Mouse (Mus musculus): ENCODE results near the gene Ttc12. TPM values are rescaled to one million over a fixed set of nuclear protein-coding genes. Genes with fewer than 3 reads are reported as not detected.

The Ttc12 gene
- polyA plus RNA-seq (2016; fragmentation: Nextera tagmentation; extraction: Ambion mirVana): 2.0 and 2.7 TPM in 2 replicates

DNA sequence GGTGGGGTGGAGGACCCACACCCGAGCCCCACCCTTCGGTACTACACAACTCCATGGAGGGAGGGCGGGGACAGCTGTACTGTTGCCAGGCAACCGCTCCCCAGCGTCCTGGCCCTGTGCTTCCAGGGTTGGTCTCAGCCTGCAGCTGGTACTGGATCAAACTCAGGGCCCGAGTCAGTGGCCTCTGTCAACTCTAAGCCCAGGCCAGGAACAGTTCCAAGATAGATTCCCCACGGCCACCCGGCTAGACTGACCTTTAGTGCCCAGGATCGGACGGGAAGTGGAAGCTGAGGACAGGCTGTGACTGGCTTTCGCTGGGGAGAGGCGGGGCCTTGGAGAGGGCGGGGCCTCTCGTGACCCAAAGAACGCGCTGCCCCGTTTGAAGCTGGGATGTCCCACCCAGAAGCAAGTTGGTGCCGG lies at the start of gene Ttc12:
Gene Ttc12, minus strand, starts transcription at position 334 of the 420 bp plus-strand sequence.
- DNase-seq (ENCODE audit: low spot score): peak; percentile 92
- H3K9me3 ChIP-seq: no peaks in the 10 kb centered on the region
- H3K4me1 ChIP-seq: peaks cover 10% of the 10 kb centered on the region; the same call in 1 of the 2 replicates
- H3K4me3 ChIP-seq: peak within 1 kb of the TSS; percentile 66
- H3K27me3 ChIP-seq (ENCODE audit: insufficient read depth, poor library complexity, severe bottlenecking): no peaks in the 10 kb centered on the region
- H3K27ac ChIP-seq: peak within 1 kb of the TSS; percentile 72
- under 1% methylated on average over 18 of the region's 18 CpGs for WGBS
- no peaks in the 10 kb centered on the region for H3K36me3 ChIP-seq

DNA sequence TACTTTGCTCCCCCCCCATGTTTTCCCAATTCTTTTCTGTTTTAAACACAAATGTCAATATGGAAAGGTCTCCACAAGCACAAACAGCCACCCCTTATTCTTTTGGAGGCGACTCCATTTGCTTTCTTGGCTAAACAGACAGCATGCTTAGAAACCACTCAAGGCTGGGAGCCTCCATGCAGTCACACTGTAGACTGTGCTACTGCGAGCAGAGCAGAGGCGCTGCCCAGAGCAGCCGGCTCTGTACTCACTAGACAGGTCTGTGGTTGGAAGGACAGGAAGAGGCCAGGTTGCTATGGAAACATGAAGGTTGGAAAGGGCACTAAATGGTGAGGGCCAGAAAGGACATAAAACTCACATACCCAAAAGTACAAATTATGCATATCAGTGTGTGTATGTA lies 48.9 kb upstream of the Ttc12 start:
- 48% methylated on average over 4 of the region's 4 CpGs for WGBS
- no peaks in the 10 kb centered on the region for H3K27me3 ChIP-seq (ENCODE audit: insufficient read depth, poor library complexity, severe bottlenecking)
- H3K4me1 ChIP-seq: peaks cover 24% of the 10 kb centered on the region
- no peak overlapping the region for H3K4me3 ChIP-seq
- no peaks in the 10 kb centered on the region for H3K9me3 ChIP-seq
- DNase-seq (ENCODE audit: low spot score): no peak
- no peaks in the 10 kb centered on the region for H3K36me3 ChIP-seq
- no peak overlapping the region for H3K27ac ChIP-seq

DNA sequence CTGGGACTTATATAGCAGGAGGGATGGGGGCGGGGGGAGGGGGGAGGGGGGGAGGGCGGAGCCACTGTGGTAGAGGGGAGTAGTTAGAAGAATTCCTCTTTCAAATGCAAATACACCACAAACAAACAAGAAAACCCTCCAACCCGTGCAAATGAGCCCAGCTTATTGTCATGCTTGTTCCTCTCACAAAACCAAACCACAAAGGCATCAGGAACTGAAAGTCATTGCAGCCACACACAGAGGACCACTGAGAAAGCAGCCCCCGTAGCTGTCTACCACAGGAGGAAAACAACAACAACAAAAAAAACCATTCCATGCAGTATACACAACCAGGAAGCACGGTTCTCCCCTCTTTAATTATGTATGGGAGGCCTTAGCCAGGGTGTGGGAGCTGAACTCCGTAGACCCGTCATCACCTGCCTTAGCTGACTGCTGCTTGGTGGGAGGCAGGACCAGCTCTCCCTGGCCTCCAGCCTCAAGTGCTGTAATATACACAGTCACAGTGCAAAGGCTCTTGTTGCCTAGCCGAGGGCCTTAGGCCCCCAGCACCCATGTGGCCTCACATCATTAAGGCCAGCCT lies 48.0 kb upstream of the Ttc12 start:
- no peak overlapping the region for H3K4me3 ChIP-seq
- H3K36me3 ChIP-seq: no peaks in the 10 kb centered on the region
- no peak overlapping the region; the same call in 1 of the 2 replicates for H3K27ac ChIP-seq
- no peaks in the 10 kb centered on the region for H3K27me3 ChIP-seq (ENCODE audit: insufficient read depth, poor library complexity, severe bottlenecking)
- H3K4me1 ChIP-seq: peaks cover 24% of the 10 kb centered on the region
- no peak for DNase-seq (ENCODE audit: low spot score)
- WGBS: 27% methylated on average over 7 of the region's 8 CpGs
- H3K9me3 ChIP-seq: no peaks in the 10 kb centered on the region

DNA sequence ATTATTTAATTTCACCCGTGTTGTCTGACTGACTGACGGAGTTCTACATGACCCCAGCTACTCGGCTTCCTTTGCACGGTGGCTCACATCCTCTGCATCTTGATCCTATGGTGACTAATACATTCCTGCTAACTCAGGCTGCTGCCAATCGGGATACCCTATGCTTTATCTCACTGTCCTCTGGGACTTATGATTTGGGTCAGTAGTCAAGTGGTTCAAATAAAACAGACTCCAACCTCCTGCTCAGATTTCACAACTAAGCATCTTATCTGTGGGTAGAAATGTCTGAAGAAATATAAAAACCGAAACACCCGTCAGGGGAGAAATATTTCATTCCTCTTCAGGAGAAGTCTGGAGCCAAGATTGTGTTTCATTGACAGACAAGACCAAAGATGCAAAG lies 47.4 kb upstream of the Ttc12 start:
- no peak for DNase-seq (ENCODE audit: low spot score)
- H3K4me1 ChIP-seq: peaks cover 24% of the 10 kb centered on the region
- WGBS: 56% methylated on average over 7 of the region's 7 CpGs

DNA sequence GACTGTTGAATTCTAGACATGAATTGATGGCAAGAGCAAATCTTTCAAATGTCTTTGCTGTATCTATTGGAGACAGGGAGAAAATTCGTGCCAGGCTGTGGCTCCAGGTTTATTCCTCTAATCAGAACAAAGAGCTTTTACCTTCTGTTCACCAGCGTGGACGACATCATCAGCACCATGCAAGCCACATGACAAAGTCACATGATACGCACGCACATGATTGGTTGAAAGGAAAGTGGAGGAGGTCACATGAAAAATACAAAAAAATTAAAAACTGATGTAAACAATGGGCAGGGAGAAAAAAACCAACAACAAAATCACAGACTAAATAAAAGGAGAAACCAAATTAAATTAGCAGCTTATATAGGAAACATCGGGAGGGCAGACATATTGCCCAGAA lies 45.8 kb upstream of the Ttc12 start:
- Histone ChIP-seq H3K4me3 (no peak overlapping the region), H3K9me3 (no peaks in the 10 kb centered on the region), H3K27me3 (ENCODE audit: insufficient read depth, poor library complexity, severe bottlenecking) (no peaks in the 10 kb centered on the region), H3K36me3 (no peaks in the 10 kb centered on the region), H3K27ac (no peak overlapping the region), H3K4me1 (peaks cover 29% of the 10 kb centered on the region)
- DNase-seq (ENCODE audit: low spot score): no peak
- 84% methylated on average over 6 of the region's 6 CpGs for WGBS

More for the DNA sequence above, 47.4 kb upstream of the Ttc12 start:
- Histone ChIP-seq H3K36me3 (no peaks in the 10 kb centered on the region), H3K27me3 (ENCODE audit: insufficient read depth, poor library complexity, severe bottlenecking) (no peaks in the 10 kb centered on the region), H3K27ac (no peak overlapping the region), H3K4me3 (no peak overlapping the region), H3K9me3 (no peaks in the 10 kb centered on the region)

DNA sequence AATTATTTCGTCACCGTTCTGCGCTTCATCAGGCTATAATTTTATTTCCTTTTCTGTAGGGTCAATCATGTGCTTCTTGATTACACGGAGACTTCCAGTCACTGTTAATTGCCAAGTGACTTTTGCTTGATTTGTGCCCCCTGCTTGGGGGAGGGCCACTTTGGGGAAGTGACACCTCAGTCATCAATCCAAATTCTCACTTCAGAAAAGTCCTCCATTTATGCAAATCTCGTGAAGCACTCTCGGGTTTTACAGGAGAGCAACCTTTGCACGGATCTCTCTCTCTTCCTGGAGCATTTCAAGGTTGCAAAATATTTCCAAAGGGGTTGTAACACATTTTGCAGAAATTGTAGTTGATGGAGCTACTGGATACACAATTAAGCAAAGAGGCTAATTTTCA lies 45.2 kb upstream of the Ttc12 start:
- Histone ChIP-seq H3K36me3 (no peaks in the 10 kb centered on the region), H3K4me3 (no peak overlapping the region), H3K27ac (no peak overlapping the region), H3K4me1 (peaks cover 25% of the 10 kb centered on the region), H3K27me3 (ENCODE audit: insufficient read depth, poor library complexity, severe bottlenecking) (no peaks in the 10 kb centered on the region), H3K9me3 (no peaks in the 10 kb centered on the region)
- 46% methylated on average over 7 of the region's 7 CpGs for WGBS
- no peak for DNase-seq (ENCODE audit: low spot score)

DNA sequence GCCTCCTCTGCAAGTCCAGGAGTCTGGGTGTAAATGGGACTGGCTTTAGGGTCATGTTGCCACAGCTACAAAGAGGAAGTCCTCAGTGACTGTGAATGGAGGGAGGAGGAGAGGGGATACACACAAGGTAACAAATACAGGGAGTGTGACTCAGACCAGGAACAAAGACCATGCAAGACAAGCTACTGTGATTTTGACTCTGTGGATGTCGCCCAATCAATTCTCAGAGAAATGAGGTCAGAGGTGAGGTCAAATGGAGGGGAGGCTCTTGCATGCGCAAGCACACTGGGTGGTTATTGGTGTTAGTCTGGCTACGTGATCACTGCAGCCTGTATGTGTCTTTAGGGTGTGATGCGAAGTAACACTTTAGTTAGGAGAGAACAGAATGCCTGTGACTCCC lies 44.7 kb upstream of the Ttc12 start:
- H3K4me3 ChIP-seq: no peak overlapping the region
- no peaks in the 10 kb centered on the region for H3K27me3 ChIP-seq (ENCODE audit: insufficient read depth, poor library complexity, severe bottlenecking)
- H3K9me3 ChIP-seq: no peaks in the 10 kb centered on the region
- no peaks in the 10 kb centered on the region for H3K36me3 ChIP-seq
- H3K4me1 ChIP-seq: peaks cover 21% of the 10 kb centered on the region
- 51% methylated on average over 4 of the region's 4 CpGs for WGBS
- no peak overlapping the region for H3K27ac ChIP-seq
- DNase-seq (ENCODE audit: low spot score): no peak

DNA sequence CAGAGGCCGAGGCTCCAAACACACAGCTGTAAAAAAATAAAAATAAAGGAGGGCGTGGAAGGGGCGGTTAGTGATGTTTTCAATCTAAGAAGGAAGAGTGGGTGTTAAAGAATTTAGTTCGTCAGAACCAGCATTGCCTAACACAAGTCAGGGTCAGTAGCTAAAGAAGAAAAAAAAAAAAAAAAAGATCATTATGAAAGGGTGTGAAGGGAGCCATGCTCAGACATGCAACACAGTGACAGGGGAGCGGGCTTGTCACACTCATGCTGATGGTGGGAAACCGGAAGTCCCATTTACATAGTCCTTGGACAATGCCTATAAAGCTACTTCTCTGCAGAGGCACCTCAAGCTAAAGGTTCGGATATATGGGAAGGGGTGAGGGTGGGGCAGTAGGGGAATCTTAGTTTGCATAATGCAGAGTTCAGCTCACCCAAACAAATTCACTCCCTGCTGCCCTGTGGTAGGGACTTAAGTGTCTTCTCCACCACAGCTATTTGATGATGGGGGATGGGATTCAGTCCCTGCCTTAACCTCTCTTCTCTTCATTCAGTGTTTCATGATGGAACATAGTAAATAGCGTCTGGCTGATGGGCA lies 43.4 kb upstream of the Ttc12 start:
- no peak overlapping the region for H3K27ac ChIP-seq
- DNase-seq (ENCODE audit: low spot score): no peak
- H3K36me3 ChIP-seq: no peaks in the 10 kb centered on the region
- no peaks in the 10 kb centered on the region for H3K9me3 ChIP-seq
- H3K4me1 ChIP-seq: peaks cover 13% of the 10 kb centered on the region
- no peak overlapping the region for H3K4me3 ChIP-seq
- 76% methylated on average over 8 of the region's 8 CpGs for WGBS
- no peaks in the 10 kb centered on the region for H3K27me3 ChIP-seq (ENCODE audit: insufficient read depth, poor library complexity, severe bottlenecking)

DNA sequence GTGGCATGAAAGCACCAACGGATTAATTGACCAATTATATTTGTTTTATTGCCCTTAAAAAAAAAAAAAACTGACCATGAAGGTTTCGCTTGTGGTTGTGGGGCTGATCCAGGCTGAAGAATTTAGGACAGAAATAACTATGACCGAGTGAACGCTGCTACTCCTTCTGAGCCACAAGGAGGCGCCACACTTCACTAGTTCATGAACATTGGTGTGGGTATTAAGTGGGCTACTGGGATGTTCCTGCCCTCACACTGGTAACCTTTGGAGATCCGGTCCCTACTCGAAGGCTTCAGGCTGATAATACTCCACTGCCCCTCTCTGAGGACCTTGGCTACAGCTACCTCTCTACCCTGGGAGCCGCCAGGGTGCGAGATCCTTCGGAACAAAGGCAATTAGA lies 42.9 kb upstream of the Ttc12 start:
- H3K36me3 ChIP-seq: no peaks in the 10 kb centered on the region
- WGBS: 51% methylated on average over 10 of the region's 10 CpGs
- H3K27me3 ChIP-seq (ENCODE audit: insufficient read depth, poor library complexity, severe bottlenecking): no peaks in the 10 kb centered on the region
- H3K4me3 ChIP-seq: no peak overlapping the region
- H3K27ac ChIP-seq: no peak overlapping the region
- H3K9me3 ChIP-seq: no peaks in the 10 kb centered on the region
- H3K4me1 ChIP-seq: peaks cover 8% of the 10 kb centered on the region
- no peak for DNase-seq (ENCODE audit: low spot score)

DNA sequence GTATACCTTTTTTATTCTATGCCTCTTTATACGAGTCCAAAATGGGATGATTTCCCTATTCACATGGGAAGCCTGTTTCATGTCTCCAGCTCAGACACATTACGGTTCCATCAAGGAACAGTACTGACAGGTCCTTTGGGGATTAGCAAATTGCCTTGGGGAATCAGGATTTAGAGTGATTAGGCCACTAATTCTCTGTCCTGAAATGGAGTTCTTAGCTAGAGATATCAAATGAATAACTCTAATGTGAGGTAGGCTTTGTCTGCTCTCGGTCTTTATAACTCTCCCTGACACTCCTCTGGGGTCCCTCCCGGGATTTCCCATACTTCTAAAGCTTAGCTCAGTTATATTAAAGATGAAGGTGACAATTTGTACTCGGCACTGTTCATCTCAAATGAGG lies 42.0 kb upstream of the Ttc12 start:
- no peak for DNase-seq (ENCODE audit: low spot score)
- Histone ChIP-seq H3K27ac (no peak overlapping the region), H3K4me1 (peaks cover 5% of the 10 kb centered on the region; the same call in 1 of the 2 replicates), H3K27me3 (ENCODE audit: insufficient read depth, poor library complexity, severe bottlenecking) (no peaks in the 10 kb centered on the region), H3K9me3 (no peaks in the 10 kb centered on the region), H3K4me3 (no peak overlapping the region), H3K36me3 (no peaks in the 10 kb centered on the region)
- WGBS: 86% methylated on average over 5 of the region's 5 CpGs

DNA sequence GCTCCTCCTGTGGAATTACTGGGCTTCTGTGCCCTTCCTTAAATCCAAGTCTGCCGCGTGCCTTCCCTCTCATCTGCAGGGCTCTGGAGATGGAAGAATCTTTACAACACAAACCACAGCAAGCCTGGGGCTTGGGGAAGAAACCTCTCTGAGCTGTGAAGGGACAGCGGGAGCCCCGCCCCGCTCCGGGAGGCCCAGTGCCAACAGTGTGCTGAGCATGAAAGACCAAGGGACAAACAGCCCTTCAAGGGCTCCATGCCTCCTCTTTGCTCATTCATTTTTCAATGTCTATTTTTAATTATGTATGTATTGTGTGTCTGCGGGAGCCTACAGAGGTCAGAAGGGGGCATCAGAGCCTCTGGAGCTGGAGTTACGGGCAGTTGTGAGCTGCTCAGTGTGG lies 41.3 kb upstream of the Ttc12 start:
- 64% methylated on average over 8 of the region's 8 CpGs for WGBS
- Histone ChIP-seq H3K4me3 (no peak overlapping the region), H3K36me3 (no peaks in the 10 kb centered on the region), H3K27ac (peak overlapping the region; percentile 52; the same call in 1 of the 2 replicates), H3K4me1 (peaks cover 5% of the 10 kb centered on the region; the same call in 1 of the 2 replicates), H3K27me3 (ENCODE audit: insufficient read depth, poor library complexity, severe bottlenecking) (no peaks in the 10 kb centered on the region), H3K9me3 (no peaks in the 10 kb centered on the region)
- DNase-seq (ENCODE audit: low spot score): no peak

DNA sequence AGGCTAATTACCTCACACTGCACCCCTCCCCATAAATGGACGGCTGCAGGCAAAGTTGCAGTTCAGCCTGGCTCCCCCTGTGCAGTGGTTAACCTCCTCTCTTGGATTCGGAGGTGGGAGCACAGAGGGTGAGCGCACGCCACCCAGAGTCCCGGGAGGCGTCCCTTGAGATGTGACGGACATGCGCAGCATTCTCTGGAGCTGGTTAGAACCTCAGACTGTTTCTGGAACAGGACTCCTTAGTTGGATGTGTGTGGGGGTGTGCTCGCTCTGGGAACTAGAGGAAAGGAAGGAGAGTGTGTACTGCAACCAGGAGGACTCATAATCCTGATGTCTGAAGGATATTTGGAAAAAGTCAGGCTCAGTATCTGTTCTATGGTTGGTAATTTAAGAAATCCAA lies 38.7 kb upstream of the Ttc12 start:
- Histone ChIP-seq H3K36me3 (0 out of 2 replicates have a peak, but pooled peaks cover 1% of the 10 kb centered on the region), H3K4me1 (peaks cover 5% of the 10 kb centered on the region; the same call in 1 of the 2 replicates), H3K4me3 (no peak overlapping the region), H3K27ac (no peak overlapping the region), H3K9me3 (no peaks in the 10 kb centered on the region), H3K27me3 (ENCODE audit: insufficient read depth, poor library complexity, severe bottlenecking) (no peaks in the 10 kb centered on the region)
- DNase-seq (ENCODE audit: low spot score): no peak
- 69% methylated on average over 9 of the region's 9 CpGs for WGBS

DNA sequence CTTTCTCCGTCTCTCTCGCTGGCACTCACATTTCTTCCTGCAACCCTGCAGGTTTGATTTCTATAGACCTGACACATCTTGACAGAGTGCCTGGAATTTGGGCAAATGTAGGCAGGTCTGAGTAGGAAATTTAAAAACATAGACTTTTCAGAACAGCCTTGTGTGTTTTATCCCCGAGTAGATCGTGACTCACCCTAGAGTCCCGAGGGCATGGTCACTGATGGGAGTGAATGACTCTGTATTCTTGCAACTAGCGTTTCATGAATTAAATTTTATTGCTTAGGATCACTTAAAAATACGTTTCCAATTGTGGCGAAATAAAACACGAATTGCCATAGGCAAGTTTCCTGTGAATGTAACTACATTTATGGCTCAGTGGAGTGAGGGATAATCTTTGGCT lies 37.9 kb upstream of the Ttc12 start:
- Histone ChIP-seq H3K27me3 (ENCODE audit: insufficient read depth, poor library complexity, severe bottlenecking) (no peaks in the 10 kb centered on the region), H3K9me3 (no peaks in the 10 kb centered on the region), H3K36me3 (0 out of 2 replicates have a peak, but pooled peaks cover 2% of the 10 kb centered on the region), H3K4me1 (peaks cover 5% of the 10 kb centered on the region; the same call in 1 of the 2 replicates), H3K27ac (no peak overlapping the region), H3K4me3 (no peak overlapping the region)
- WGBS: 87% methylated on average over 9 of the region's 9 CpGs
- no peak for DNase-seq (ENCODE audit: low spot score)
